Mouse (Mus musculus) adrenal gland, postnatal 36 days (tissue): ENCODE data around the gene Rgs18. TPM values are rescaled to one million over a fixed set of nuclear protein-coding genes. Genes with fewer than 3 reads are reported as not detected.
A peak's percentile ranks its signal among the peaks of the same experiment; 100 is the strongest.

Source experiments
- DNase-seq, 2 experiments: peaks; one replicate each; pipeline ENCODE4 v3.0.0; 2021; ENCODE audit warnings: mixed read lengths in 1 of 2
- long read RNA-seq, 2 experiments: library from polyadenylated mRNA; stranded (forward); transcript quantifications; one replicate each; pipeline ENCODE4 v2.0.0; 2021; ENCODE audit warnings: borderline sequencing depth in 2 of 2
- total RNA-seq, 2 experiments: library from RNA; stranded (reverse); gene quantifications; 2 replicates each; pipeline ENCODE4 v1.2.3; 2021

Rgs18 gene
- under 1 TPM; 0.26 to 0.76 TPM for total RNA-seq
- long read RNA-seq, experiment 1, partial matches to known transcripts = 0 of 1 reads
- long read RNA-seq, experiment 1, other reads (novel, unspliced or antisense) = 1 of 1 reads
- long read RNA-seq, experiment 2 = 0 reads

GRCm38 (mm10) chr1:144775331-144775730 lies at the start of gene Rgs18:
Rgs18 (minus strand) TSS chr1:144775435.
- DNase-seq = no peak

- no peak for DNase-seq
These were observed 841 bp downstream of the Rgs18 start for GRCm38 (mm10) chr1:144774394-144774793.

- DNase-seq = peak in 1 of 2 experiments; percentile 1
These were observed 9.0 kb downstream of the Rgs18 start for GRCm38 (mm10) chr1:144766218-144766617.

- no peak for DNase-seq
These were observed 14.4 kb downstream of the Rgs18 start for GRCm38 (mm10) chr1:144760792-144761191.

GRCm38 (mm10) chr1:144750763-144751162 lies 24.5 kb downstream of the Rgs18 start:
- DNase-seq = no peak

GRCm38 (mm10) chr1:144746182-144746581 lies 29.1 kb downstream of the Rgs18 start:
- no peak for DNase-seq

- no peak for DNase-seq
These were observed 37.5 kb downstream of the Rgs18 start for GRCm38 (mm10) chr1:144737739-144738138.

- DNase-seq = no peak
These were observed 54.5 kb downstream of the Rgs18 start for GRCm38 (mm10) chr1:144720736-144721135.

GRCm38 (mm10) chr1:144704373-144704772 lies 70.9 kb downstream of the Rgs18 start:
- DNase-seq = no peak

Other genes starting within 250 kb of the Rgs18 start
- not detected for gene Rgs21, start 207.8 kb downstream of the Rgs18 start, total RNA-seq